Mouse (Mus musculus) erythroid progenitor cell, adult 5-6 weeks (primary cell): Measurements from ENCODE around the gene Sall2. TPM values are rescaled to one million over a fixed set of nuclear protein-coding genes. Genes with fewer than 3 reads are reported as not detected.
"Not testable (repeated sequence)": the region's sequence is repeated elsewhere in the genome, so short reads cannot be mapped to it uniquely, and the experiment has no call there.

ENCODE experiments used
- ATAC-seq: replicated peaks from 2 replicates; pipeline ENCODE4 v1.8.0; 2016; ENCODE audit warnings: moderate number of reproducible peaks, mild to moderate bottlenecking, moderate TSS enrichment, inconsistent platforms; ENCODE audit not compliant: poor library complexity, low FRiP score, severe bottlenecking
- total RNA-seq, 2 experiments: library from RNA; stranded (forward) in 1 of 2; stranded (reverse) in 1 of 2; fragments of 150-400 nt in 1 of 2; fragments of 186-747, 209-891 nt in 1 of 2; gene quantifications; 2 replicates each; pipeline versions ENCODE4 v1.2.3 to v1.2.4; 2015 to 2017; ENCODE audit warnings: low replicate concordance in 2 of 2

Sall2 gene
- total RNA-seq, 2 experiments from 2014 or later, result 0.30 TPM; not detected in 1

DNA sequence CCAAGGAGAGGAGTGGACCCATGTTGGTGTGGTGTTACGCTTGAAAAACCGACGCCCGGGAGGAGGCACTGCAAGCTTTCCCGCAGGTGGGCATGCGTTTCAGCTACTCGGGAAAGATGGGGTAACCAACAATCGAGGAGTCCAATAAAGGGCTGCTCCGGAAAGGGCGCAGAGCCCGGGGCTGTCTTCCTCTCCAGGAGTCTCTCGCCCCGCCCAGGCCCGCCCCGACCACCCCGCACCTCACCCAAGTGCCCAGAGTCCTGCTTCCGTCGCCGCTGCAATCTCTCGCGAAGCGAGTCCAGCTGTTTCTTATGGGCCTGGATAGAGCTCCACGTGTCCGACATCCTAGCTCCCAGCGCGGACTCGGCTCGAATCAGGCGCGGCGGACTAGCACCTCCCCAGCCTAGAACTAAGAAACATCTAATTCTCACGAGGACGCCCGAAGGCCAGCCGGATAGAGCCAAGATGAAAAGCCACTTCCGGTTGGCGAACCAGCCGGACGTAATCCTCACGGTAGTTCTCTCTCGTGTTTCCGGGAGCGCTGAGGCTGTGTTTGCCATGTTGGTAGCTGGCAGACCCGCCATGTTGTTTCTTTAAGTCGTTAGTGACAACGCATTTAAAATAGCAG lies 23.8 kb downstream of the Sall2 start, which contains the start of gene Mettl3:
TSS of gene Mettl3 (minus strand) at position 485 of the 628 bp plus-strand sequence.
- ATAC-seq, result peak; percentile 95

- not testable (repeated sequence) for ATAC-seq
Measured at GRCm38 (mm10) chr14:52303517-52303916, 25.0 kb downstream of the Sall2 start.

- ATAC-seq, result peak; percentile 76
Measured at GRCm38 (mm10) chr14:52295558-52296264, 32.9 kb downstream of the Sall2 start.

DNA sequence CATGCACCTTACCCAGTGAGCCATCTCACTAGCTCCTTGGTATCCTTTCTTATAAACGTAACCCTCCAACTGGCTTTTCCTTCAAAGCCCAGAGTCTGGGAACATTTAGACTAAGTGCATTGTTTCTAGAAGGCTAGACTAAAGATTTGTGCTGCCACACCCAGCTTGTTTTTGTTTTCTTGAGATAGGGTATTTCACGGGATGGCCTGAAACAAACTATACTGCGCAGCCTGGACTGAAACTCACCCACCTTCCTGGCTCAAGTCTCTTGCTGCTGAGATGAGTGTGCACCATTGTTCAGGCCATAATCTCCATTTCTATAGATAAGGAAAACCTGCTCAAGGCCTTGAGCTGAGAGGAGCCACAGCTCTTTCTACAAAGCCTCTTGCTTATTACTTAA lies 44.4 kb downstream of the Sall2 start:
- no peak for ATAC-seq

DNA sequence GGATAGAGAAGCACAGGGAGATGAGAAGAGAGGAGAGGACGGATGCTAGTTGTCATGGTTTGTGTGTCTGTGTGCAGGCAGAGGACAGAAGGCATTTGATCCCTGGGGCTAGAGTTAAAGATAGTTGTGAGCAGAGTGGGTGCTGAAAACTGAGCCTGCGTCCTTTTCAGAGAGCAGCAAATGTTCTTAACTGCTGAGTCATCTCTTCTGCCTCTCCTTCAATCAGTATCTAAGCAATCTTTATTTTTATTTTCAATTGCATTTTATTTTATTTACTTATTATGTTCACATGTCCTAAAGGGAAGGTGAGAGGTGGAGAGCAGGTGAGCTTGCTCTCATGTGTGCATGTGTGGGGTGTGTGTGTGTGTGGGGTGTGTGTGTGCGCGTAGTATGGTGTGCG lies 44.9 kb downstream of the Sall2 start:
- ATAC-seq, result no peak

DNA sequence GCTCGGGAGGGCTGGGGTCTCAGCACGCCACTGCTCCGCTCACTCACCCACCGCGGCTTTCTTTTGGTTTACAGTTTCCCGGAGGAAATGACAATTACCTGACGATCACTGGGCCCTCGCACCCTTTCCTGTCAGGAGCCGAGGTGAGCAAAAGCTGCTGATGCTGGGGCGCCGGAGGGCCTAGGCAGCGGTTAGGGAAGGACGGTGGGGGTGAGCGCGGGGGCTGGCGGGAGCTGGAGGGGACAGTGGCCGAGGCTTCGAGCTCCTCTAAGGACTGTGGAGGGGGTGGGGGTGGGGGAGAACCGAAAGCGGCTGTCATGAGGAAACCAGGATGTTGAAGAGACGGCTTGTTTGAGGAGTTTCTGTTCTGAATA lies 48.8 kb downstream of the Sall2 start:
- ATAC-seq, result peak; percentile 32

GRCm38 (mm10) chr14:52278932-52279746 lies 49.4 kb downstream of the Sall2 start, which contains the start of the genes Tox4 and Rab2b:
TSS of gene Tox4 (plus strand) at chr14:52279146.
TSS of gene Rab2b (minus strand) at chr14:52279545.
- peak; percentile 96 for ATAC-seq

- ATAC-seq, result no peak
Measured at GRCm38 (mm10) chr14:52277210-52277609, 51.4 kb downstream of the Sall2 start.

DNA sequence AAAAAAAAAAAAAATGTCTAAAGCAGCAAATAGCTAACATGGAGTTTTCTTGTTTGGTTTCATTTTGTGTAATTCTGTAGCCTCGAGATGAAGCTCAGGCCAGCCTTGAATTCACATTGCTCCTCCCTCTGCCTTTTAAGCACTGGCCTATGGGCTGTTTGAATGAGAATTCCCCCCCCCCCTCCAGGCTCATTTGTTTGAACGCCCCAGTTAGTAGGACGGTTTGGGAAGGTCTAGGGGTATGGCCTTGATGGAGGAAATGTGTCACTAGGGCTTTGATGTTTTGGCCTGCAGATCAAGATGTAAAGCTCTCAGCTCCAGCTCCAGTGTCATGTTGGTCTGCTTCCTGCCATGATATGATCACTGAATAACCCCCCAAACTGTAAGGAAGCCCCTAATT lies 55.8 kb downstream of the Sall2 start:
- ATAC-seq, result no peak

Other genes starting within 250 kb of the Sall2 start
- 211 and 286 TPM in 2 replicates for gene Hnrnpc, start 224.7 kb downstream of the Sall2 start, total RNA-seq (2015; ENCODE audit: low replicate concordance)
- gene Hnrnpc, start 224.7 kb downstream of the Sall2 start, total RNA-seq (2017; ENCODE audit: low replicate concordance), result 222 and 316 TPM in 2 replicates
- gene Rpgrip1, start 218.1 kb downstream of the Sall2 start, total RNA-seq (2015; ENCODE audit: low replicate concordance), result 0.36 and 10.1 TPM in 2 replicates
- 1.3 and 9.9 TPM in 2 replicates for gene Rpgrip1, start 218.1 kb downstream of the Sall2 start, total RNA-seq (2017; ENCODE audit: low replicate concordance)
- gene Supt16, start 131.3 kb downstream of the Sall2 start, total RNA-seq (2015; ENCODE audit: low replicate concordance), result 84.0 and 91.8 TPM in 2 replicates
- gene Supt16, start 131.3 kb downstream of the Sall2 start, total RNA-seq (2017; ENCODE audit: low replicate concordance), result 174 and 231 TPM in 2 replicates
- 53.0 and 95.2 TPM in 2 replicates for gene Chd8, start 71.0 kb downstream of the Sall2 start, total RNA-seq (2015; ENCODE audit: low replicate concordance)
- 69.4 and 84.6 TPM in 2 replicates for gene Chd8, start 71.0 kb downstream of the Sall2 start, total RNA-seq (2017; ENCODE audit: low replicate concordance)
- 14.7 and 27.0 TPM in 2 replicates for gene Tox4, start 49.6 kb downstream of the Sall2 start, total RNA-seq (2015; ENCODE audit: low replicate concordance)
- 20.1 and 20.3 TPM in 2 replicates for gene Tox4, start 49.6 kb downstream of the Sall2 start, total RNA-seq (2017; ENCODE audit: low replicate concordance)
- 5.4 and 6.3 TPM in 2 replicates for gene Rab2b, start 49.2 kb downstream of the Sall2 start, total RNA-seq (2015; ENCODE audit: low replicate concordance)
- gene Rab2b, start 49.2 kb downstream of the Sall2 start, total RNA-seq (2017; ENCODE audit: low replicate concordance), result 2.7 and 9.2 TPM in 2 replicates
- 12.2 and 24.9 TPM in 2 replicates for gene Mettl3, start 23.6 kb downstream of the Sall2 start, total RNA-seq (2015; ENCODE audit: low replicate concordance)
- 22.7 and 38.7 TPM in 2 replicates for gene Mettl3, start 23.6 kb downstream of the Sall2 start, total RNA-seq (2017; ENCODE audit: low replicate concordance)
- gene Olfr1513, start 27.6 kb upstream of the Sall2 start, total RNA-seq (2015; ENCODE audit: low replicate concordance), result not detected in 2 replicates
- gene Olfr1513, start 27.6 kb upstream of the Sall2 start, total RNA-seq (2017; ENCODE audit: low replicate concordance), result not detected in 2 replicates
- gene Olfr1512, start 50.4 kb upstream of the Sall2 start, total RNA-seq (2015; ENCODE audit: low replicate concordance), result not detected in 2 replicates
- not detected in 2 replicates for gene Olfr1512, start 50.4 kb upstream of the Sall2 start, total RNA-seq (2017; ENCODE audit: low replicate concordance)
- gene Olfr1511, start 68.6 kb upstream of the Sall2 start, total RNA-seq (2015; ENCODE audit: low replicate concordance), result not detected in 2 replicates
- not detected in 2 replicates for gene Olfr1511, start 68.6 kb upstream of the Sall2 start, total RNA-seq (2017; ENCODE audit: low replicate concordance)
- not detected in 2 replicates for gene Olfr1510, start 85.6 kb upstream of the Sall2 start, total RNA-seq (2015; ENCODE audit: low replicate concordance)
- gene Olfr1510, start 85.6 kb upstream of the Sall2 start, total RNA-seq (2017; ENCODE audit: low replicate concordance), result not detected in 2 replicates
- gene Olfr1509, start 114.2 kb upstream of the Sall2 start, total RNA-seq (2015; ENCODE audit: low replicate concordance), result not detected in 2 replicates
- gene Olfr1509, start 114.2 kb upstream of the Sall2 start, total RNA-seq (2017; ENCODE audit: low replicate concordance), result not detected in 2 replicates
- not detected in 2 replicates for gene Olfr1508, start 138.7 kb upstream of the Sall2 start, total RNA-seq (2015; ENCODE audit: low replicate concordance)
- gene Olfr1508, start 138.7 kb upstream of the Sall2 start, total RNA-seq (2017; ENCODE audit: low replicate concordance), result not detected in 2 replicates
- not detected in 2 replicates for gene Olfr1507, start 167.0 kb upstream of the Sall2 start, total RNA-seq (2015; ENCODE audit: low replicate concordance)
- not detected in 2 replicates for gene Olfr1507, start 167.0 kb upstream of the Sall2 start, total RNA-seq (2017; ENCODE audit: low replicate concordance)